Mouse (Mus musculus): ENCODE results near the gene Cyb561.

- no peak for TF ChIP-seq CTCF (IDR thresholded peaks at IDR 0.05)
- no peak for TF ChIP-seq POLR2A (IDR thresholded peaks at IDR 0.05; ENCODE audit: insufficient read depth, low read depth, low read length)
- TF ChIP-seq EP300 (IDR thresholded peaks at IDR 0.05; ENCODE audit: insufficient read depth, low read depth, low read length), result no peak
Measured at GRCm38 (mm10) chr11:105974593-105974992, 21.5 kb upstream of the Cyb561 start.

All from heart, adult 2 months (tissue).